Mouse (Mus musculus) regulatory T cell (primary cell): ENCODE measurements at regions not wholly inside any gene's neighbourhood (a gene's known extent, or its start where the extent isn't known, plus 50 kb on each side); places are given as distances from the start of the nearest gene placed in this dataset.

Source experiments
- in situ Hi-C: fragments of 300-600 bp; cut with MboI, MseI; formaldehyde crosslinking; loops from one replicate; pipeline ENCODE4 v1.15.1; 2025; ENCODE audit warnings: high pct_unique_total_duplicates

- in situ Hi-C loops, result no loop called here
Measured at GRCm38 (mm10) chr7:73640194-73640593, 98.6 kb upstream of the Chd2 start.

- in situ Hi-C loops, result no loop called here
Measured at GRCm38 (mm10) chr7:73637810-73638125, 96.1 kb upstream of the Chd2 start.

GRCm38 (mm10) chr7:73637101-73637809 is 95.6 kb upstream of the Chd2 start:
- in situ Hi-C loops, result no loop called here

- in situ Hi-C loops, result no loop called here
Measured at GRCm38 (mm10) chr7:73635422-73635821, 93.8 kb upstream of the Chd2 start.

DNA sequence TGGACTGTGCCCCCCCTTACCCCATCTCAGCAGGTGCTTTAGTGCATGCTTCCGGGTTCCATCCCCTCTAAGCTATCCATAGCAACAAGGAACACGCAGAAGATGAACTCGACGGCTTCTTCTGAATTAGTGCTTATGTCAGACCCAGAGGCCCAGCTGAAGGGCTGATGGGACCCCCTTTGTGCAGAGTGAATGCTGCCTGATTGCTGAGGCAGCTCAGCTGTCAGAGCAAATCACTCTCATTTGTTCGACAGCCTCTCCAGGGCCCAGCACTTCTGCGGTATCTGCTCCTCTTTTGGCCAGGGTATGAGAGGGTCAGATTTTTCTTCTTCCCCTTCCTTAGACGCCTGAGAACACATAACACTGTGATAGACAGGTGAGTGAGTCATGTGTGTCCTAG is 89.2 kb upstream of the Chd2 start:
- in situ Hi-C loops, result no loop called here

GRCm38 (mm10) chr7:73629182-73629581 is 87.6 kb upstream of the Chd2 start:
- in situ Hi-C loops, result no loop called here

DNA sequence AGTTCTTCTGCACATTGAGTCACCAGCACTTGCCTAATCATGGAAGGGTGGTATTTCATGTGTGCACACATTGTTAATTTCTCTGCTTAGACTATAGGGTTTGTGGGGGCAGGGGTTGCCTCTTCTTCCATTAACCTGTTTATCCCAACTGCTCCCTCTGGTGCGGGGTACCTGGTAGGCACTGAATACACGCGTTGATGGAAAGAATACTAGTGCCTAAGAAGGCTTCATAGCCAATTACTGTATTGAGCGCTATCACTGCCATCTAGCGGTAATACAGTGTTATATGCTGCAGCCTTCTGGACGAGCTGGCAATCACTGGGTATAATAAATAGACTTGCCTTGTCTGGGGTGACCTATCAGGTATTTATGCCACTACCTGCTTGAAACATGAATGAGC is 86.4 kb upstream of the Chd2 start:
- in situ Hi-C loops, result no loop called here

DNA sequence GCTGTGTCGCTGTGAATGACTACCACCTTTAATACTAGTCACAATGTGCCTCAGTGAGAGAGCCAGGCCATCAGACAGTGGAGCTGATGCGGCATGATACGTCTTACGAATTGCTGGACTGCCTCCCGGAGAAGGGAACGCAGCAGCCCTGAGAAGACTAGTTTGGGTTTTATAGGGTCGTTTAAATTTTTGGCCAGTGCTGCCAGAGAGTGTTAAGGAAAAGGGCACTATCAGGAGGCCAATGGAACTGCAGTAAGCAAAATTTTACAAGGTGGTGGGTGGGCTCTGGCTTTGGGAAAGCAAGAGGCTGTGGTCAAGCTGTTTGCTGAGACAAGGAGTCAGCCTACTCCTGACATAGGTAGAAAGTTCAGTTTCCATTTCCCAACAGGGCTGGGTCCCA is 84.7 kb upstream of the Chd2 start:
- in situ Hi-C loops, result no loop called here

GRCm38 (mm10) chr7:73625651-73626050 is 84.0 kb upstream of the Chd2 start:
- in situ Hi-C loops, result no loop called here

- in situ Hi-C loops, result loop anchor here (5.0 kb wide), 2 partner anchors 98 to 183 kb away; no protein-coding TSS in a partner anchor
Measured at GRCm38 (mm10) chr7:73624992-73625391, 83.4 kb upstream of the Chd2 start.

GRCm38 (mm10) chr7:73624093-73624600 is 82.5 kb upstream of the Chd2 start:
- in situ Hi-C loops, result loop anchor here (5.0 kb wide), 2 partner anchors 97 to 182 kb away; no protein-coding TSS in a partner anchor

DNA sequence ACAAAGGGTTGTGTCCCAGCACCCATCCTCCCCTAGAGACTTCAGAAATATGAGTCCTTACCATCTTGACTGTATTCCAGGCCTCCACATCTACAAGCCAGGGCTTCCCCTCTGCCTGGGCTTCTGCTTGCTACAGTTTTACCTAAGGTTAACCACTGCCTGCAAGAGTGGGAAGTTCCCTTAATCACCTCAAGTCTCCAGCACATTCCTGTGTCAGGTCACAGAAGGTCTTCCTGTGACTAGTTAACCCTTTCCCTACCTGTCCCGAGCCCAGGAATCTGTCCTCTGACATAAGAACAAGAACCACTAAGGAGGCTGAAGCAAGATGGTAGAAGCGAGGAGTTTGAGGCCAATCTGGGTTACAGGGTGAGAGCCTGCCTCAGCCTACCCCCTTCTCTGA is 80.8 kb upstream of the Chd2 start:
- in situ Hi-C loops, result loop anchor here (5.0 kb wide), 2 partner anchors 95 to 180 kb away; no protein-coding TSS in a partner anchor

- in situ Hi-C loops, result loop anchor here (5.0 kb wide), 2 partner anchors 93 to 178 kb away; no protein-coding TSS in a partner anchor
Measured at GRCm38 (mm10) chr7:73620341-73620740, 78.7 kb upstream of the Chd2 start.

- in situ Hi-C loops, result no loop called here
Measured at GRCm38 (mm10) chr7:73618758-73619416, 77.3 kb upstream of the Chd2 start.

DNA sequence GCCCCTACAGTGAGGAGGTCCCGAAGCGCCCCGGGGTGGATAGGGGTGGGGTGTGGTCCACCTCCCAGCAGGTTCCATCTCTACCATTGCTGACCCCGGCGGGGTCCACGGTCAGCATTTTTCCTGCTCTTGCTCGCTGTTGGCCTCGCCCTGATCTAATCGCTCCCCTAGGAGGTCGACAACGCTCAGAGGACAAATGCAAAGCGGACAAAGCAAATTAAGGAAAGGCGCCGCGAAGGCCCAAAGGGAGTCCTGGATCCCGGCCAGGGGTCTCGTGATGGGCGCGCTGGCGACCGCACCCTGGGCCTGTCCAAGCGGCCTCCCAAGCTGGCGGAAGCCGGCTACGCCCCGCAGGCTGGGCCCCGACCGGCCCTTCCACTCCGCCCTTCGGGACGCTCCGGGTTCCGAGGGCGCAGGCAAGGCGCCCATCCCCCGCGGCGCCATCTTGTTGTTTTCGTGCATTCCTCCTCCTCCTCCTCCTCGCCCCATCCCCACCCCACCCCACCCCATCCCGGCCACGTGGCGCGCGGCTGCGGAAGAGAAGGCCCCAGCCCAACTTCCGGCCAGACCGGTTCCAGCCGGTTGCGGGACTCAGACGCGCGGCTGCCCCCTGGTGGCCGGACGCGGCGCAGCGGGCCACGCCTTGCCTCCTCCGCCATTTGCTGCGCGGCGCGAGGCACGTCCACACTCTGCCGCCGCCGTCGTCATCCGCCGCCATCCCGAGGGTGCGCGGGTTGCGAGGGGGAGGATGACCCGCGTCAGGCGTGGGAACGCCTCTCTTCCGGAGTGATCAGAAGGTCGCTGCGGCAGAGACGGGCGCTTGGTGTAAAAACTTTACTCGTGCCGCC is 76.5 kb upstream of the Chd2 start:
- in situ Hi-C loops, result no loop called here

DNA sequence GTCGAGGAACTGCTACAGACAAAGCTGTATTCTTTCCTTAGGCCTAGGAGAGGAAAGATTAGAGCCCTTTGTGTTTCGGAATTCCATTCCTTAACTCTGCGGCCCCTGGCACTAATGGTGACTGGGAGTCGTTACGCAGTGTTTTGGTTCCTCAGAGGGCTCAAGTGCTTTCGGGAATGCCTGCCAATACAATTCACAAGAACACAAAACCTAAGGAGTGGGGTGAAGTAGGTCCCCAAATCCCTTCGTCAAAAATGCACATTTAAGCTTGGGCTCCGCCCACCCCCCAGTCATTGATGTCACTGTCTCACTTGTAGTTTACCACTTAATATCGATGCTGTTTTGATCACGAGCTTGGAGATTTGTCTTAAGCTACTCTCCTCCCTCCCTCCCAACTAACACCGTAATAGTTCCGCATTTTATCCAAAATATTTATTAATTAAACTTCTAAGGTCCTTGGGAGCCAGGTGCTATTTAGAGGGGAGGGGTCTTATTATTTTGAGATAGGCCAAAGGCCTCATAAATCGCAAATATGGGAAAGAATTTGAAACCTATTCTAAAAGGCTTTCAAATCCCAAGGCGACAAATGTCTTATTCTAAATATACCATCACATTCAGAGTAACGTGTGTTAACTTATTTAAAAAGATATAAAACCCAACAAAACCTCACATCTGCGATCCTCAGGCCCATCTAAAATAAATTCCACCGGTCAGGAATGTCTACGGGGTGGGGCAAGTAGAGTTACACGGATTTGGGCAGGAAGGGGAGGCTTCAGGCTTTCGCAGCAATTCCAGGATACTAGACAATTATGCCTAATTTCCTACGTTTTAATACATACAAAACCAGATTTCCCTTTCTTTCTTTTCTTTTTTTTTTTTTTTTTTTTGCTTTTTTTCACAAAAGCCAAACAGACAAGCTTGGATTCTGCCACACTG is 75.6 kb upstream of the Chd2 start:
- in situ Hi-C loops, result no loop called here

DNA sequence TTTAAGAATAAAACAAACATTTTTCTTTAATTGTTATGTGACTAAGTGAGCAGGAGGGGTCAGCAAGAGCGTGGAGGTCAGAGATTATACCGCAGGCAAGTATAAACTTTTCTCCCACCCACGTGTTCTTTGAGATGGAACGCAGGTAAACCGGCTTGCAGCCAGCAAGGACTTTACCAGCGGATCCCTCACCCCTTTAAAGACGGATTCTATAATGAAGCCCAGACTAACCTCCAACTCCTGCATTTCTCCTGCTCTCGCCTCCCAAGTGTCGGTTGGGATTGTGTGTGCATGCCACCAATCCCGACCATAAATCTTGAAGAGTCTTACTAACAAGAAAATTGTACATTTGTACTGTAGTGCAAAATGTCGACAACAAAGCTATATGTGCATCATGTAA is 74.4 kb upstream of the Chd2 start:
- in situ Hi-C loops, result no loop called here

- in situ Hi-C loops, result no loop called here
Measured at GRCm38 (mm10) chr7:73614840-73615555, 73.4 kb upstream of the Chd2 start.

DNA sequence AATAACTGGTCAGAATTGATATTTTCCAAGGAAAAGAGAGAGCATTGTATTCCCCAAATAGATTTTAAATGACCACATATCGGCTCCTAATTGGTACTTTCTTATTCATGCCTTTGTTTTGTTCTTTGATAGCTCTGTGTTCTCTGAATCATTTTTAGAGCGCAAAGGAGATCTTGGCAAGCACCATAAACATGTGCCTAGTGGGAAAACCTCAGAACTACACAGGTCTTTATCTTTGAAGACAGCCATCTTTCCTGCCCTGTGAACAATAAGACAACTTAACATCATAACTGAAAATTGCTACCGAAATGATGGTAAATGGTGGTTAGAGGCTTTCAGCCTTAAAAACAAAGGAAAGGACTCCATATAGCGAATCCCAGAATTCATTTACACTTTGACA is 72.7 kb upstream of the Chd2 start:
- in situ Hi-C loops, result no loop called here

- in situ Hi-C loops, result no loop called here
Measured at GRCm38 (mm10) chr7:73612752-73613092, 71.1 kb upstream of the Chd2 start.
